In the genomic region with DNA sequence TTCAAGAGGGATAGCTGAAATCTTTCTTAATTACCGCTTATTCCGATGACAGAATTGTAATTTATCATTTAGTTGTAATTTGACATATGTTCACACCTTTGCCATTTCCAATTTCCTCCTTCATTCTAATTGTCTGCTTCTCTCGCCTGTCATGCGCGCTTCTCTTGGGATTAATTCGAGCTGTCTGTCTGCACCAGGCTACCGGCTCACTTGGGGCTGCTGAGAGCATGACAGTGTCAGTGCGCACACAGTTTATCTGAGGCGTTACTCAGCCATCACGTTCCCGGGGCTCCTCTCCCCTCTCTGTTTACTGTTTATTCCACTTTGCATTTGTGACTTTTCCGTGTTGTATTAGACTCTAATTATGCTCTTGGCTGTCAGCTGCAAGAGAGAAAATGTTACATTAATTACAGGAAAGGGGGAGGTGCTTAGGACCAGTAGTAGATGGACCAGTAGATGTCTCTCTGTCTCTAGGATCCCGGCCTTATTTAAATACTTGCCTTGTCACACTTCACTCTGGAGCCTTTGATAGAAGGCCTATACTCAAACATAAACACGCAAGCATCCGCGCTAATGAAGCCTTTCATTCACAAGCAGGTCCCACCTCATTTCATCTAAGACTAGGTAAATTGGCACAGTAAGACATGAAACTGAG, we compare ENCODE assay signal across 9 mouse cellular contexts.
A peak's percentile ranks its signal among the peaks of the same experiment; 100 is the strongest.
DNase-seq lines count a peak whose midpoint lies in the region; ATAC-seq lines count a peak whose summit lies in the region.
"Had no signal": no experiment of that assay in that cellular context is flagged by ENCODE, and none has a peak within 500 bp of the region (broad histone marks: within the 10 kb centered on the region; RNA-seq: fewer than 3 reads in every experiment).

No protein-coding gene starts in this region.

- H3K27me3 ChIP-seq in forebrain, embryonic 16.5 days (replicated peaks; ENCODE audit: control insufficient read depth, insufficient read depth, low read length) = no peaks in the 10 kb centered on the region

- H3K36me3 ChIP-seq in forebrain, embryonic 16.5 days (ENCODE audit: control insufficient read depth, insufficient read depth) = no peaks in the 10 kb centered on the region

- H3K4me2 ChIP-seq in forebrain, embryonic 16.5 days (ENCODE audit: low read length) = peak overlapping the region; percentile 59

- H3K9ac ChIP-seq in forebrain, embryonic 16.5 days (replicated peaks; ENCODE audit: low read depth, low read length) = peak overlapping the region; percentile 42; the same call in 1 of the 2 replicates
- H3K9ac ChIP-seq: liver, embryonic 14.5 days had no signal

- no peak overlapping the region for H3K27ac ChIP-seq in forebrain, embryonic 16.5 days (ENCODE audit: low read length)
- H3K27ac ChIP-seq: liver, embryonic 14.5 days had no signal

- peak overlapping the region; percentile 30 for H3K4me3 ChIP-seq in forebrain, embryonic 16.5 days (replicated peaks; ENCODE audit: low read length)

- WGBS in forebrain, embryonic 16.5 days = 11% methylated on average over 16 of the region's 16 CpGs

- H3K9me3 ChIP-seq in forebrain, embryonic 16.5 days (ENCODE audit: control insufficient read depth, low read length) = 0 out of 2 replicates have a peak, but pooled peaks cover 4% of the 10 kb centered on the region

- ATAC-seq in forebrain, embryonic 16.5 days = peak; percentile 89

- H3K4me1 ChIP-seq in forebrain, embryonic 16.5 days (replicated peaks; ENCODE audit: control insufficient read depth, insufficient read depth, low read length) = peaks cover 10% of the 10 kb centered on the region

- peak; percentile 11 to 22 for DNase-seq in cerebellum, postnatal 25 days
- DNase-seq in cerebellum, postnatal 4 days (ENCODE audit: low spot score in 2 of 2) = no peak
- DNase-seq in MN1 (ENCODE audit: low spot score) = peak; percentile 67
- peak; percentile 14 to 30 for DNase-seq in layer of hippocampus, postnatal 10 days (ENCODE audit: low spot score in 2 of 2)
- DNase-seq in retina, postnatal 1 day = peak; percentile 76
- no peak for DNase-seq in testis, postnatal 14 days (ENCODE audit: low spot score)
- no peak for DNase-seq in thymus, postnatal 0 days (ENCODE audit: low spot score)

Comparison
In these comparisons a context has a peak if more than half of its experiments do, and no peak if none do; other contexts are left out.
1. DNase-seq: peak in cerebellum, postnatal 25 days (2 of 2), MN1 (single experiment), layer of hippocampus, postnatal 10 days (2 of 2) and retina, postnatal 1 day (single experiment); none in cerebellum, postnatal 4 days (0 of 2), testis, postnatal 14 days (single experiment) and thymus, postnatal 0 days (single experiment).